Mouse (Mus musculus) skeletal muscle tissue, adult 2 months (tissue): ENCODE measurements at regions not wholly inside any gene's neighbourhood (a gene's known extent, or its start where the extent isn't known, plus 50 kb on each side); places are given as distances from the start of the nearest gene placed in this dataset.
A peak's percentile ranks its signal among the peaks of the same experiment; 100 is the strongest.

Experiments
- DNase-seq: peaks from one replicate; pipeline ENCODE4 v3.0.0-alpha.2; 2012; ENCODE audit warnings: low read depth, low spot score

DNA sequence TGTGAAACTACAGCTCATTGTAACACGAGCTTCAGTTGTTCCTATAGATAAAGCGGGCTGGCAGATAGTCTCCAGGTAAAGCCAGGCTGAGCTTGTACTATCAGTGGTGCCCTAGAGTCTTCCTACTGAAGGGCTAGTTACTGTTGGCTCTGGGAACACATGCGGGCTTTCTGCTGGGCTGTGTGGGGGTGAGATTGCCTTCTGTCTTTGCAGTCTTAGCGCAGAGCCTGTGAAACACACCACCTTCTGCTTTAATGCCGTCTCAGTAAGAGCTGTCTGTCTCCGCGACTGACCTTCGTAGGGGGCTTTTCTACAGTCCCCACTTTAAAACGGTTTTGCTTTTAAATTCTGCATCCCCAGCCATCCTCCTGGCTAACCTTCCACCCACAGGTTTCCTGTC is 76.7 kb downstream of the Trim29 start:
- no peak for DNase-seq

DNA sequence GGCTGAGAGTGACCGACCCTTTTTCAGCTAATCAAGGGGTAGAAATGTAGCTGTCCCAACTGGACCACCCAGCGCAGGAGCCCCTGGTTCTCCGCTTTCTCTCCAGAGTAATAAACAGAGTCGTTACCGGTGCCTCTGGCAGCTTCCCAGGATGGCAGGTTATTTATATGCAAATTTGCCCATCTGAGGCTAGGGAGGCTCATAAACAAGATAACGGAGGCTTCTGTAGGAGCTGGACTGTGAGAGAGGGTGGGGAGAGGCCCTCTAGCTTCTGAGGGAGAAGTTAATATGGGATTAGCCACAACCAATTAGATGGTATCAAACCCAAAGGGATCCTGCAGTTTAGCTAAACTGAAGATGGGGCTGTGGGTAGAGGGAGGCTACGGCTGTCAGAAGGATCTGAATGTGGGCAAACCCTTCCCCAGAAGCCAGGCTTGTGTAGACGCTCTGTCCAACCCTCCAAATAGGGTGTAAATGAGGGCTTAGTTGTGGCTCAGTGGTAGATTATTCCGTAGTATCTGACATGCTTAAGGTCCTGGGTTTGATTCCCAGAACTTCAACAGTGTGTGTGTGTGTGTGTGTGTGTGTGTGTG is 78.9 kb downstream of the Trim29 start:
- DNase-seq, result no peak

DNA sequence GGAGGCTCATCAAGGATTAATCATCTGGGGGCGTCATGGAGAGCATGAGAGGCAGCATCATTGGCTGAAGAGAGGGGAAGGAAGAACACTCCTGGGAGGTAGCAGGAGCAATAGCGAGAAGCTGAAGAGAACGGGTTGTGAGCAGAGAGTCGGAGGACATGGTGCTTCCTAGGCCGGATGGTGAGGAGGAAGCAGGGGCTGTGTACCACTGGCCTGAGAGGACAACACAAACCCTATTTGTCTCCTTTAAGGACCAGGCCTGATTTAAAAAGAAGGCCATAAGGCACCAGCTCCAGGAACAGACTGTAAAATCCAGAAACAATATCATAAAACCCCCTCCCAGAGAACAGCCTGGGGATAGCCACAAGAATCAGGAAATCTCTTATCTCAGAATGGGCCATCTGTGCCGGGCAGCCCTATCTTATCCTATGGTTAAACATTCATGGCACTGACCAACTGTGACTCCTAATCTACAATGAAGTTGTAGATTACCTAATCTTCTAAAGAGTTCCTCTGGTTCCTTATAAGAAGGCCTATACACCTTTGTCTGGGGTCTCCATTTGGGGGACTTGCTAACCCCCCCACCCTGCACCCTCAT is 81.9 kb downstream of the Trim29 start:
- DNase-seq, result no peak

DNA sequence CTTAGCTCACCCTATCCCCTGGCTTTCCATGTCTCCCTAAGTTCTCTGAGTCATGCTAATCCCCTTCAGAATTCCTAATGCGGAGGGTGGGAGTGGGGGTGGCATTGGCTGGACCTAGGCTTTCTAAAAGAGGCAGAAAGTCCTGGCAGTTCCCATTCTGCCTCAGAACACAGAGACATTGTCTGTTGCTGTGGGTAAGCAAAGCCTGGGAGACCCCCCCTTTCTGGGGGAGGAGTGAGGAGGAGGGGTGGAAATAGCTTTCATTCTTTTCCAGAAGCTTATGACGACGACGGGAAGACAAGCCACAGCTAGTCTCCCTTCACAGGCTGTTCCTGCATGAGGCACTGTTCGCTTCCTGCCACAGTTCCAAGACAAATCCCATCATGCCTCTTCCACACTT is 83.6 kb downstream of the Trim29 start:
- DNase-seq, result no peak

DNA sequence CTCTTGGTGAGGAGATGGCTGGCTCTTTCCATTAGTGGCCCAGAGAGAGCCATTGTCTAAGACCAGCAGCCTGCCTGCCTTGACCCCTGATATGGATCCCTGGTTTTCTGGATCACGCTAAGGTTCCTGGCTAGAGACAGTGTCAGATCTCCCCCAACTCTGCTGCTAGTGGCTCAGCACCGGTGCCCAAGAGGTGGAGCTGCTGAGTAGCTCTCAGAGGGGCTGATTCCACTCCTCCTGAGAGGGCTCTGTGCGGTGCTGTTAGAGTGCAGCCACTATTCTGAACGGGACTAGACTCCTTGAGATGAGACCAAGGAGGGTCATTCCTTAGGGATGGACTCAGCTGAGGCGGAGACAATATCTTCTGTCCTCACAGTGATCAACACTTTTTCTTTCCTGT is 84.6 kb downstream of the Trim29 start:
- no peak for DNase-seq

DNA sequence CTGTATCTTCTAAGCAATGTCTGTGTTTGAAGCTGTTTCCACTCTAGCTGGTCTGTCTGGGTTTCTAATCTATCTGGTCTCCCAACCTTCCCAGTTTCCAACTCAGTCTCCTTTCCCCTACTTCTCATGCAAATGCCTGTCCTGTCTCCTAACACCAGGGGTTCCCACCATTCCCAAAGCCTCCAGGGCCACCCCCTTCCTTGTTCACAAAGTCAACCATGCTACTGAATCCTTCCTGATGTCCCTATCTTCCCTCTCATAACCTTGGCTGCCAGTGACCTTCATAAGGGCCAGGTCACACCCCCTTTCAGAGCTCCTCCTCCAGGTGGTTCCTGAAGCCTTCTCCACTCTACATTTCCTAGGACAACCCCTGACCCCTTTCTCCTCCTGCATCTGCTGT is 85.9 kb downstream of the Trim29 start:
- DNase-seq, result no peak

DNA sequence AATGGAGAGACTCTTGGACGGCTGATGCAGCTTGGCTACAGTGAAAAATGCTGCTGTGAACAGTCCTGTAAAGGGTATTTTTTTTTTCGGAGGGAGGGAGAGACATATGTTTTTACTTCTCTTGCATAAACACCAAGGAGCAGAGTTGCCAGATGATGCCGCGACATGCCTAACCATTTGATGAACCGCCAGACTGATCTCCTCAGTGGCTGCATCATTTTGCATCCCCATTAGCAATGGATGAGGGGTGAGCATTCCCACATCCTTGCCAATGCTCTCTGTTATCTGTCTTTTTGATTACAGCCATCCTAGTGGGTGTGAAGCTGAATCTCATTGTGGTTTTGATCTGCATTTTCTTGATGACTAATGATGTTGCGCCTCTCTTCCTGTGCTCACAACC is 97.8 kb downstream of the Trim29 start:
- no peak for DNase-seq

DNA sequence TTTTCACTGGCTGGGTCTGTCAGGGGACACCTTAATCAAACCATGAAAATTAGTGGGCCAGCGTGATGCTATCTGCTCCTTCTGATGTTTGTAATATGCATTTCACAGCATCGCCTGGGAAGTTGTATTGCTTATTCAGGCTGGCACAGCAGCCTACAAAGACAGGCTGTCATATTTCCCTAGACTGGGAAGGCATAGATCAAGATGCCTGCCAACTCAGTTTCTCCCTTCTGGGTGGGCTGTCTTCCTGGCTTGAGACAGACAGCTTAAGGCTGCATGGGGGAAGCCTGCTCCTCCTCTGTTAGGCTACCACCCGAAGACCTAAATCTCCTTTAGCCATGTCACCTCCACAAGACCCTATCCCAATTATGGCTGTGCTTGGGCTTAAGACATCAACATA is 101.8 kb downstream of the Trim29 start:
- DNase-seq, result no peak

DNA sequence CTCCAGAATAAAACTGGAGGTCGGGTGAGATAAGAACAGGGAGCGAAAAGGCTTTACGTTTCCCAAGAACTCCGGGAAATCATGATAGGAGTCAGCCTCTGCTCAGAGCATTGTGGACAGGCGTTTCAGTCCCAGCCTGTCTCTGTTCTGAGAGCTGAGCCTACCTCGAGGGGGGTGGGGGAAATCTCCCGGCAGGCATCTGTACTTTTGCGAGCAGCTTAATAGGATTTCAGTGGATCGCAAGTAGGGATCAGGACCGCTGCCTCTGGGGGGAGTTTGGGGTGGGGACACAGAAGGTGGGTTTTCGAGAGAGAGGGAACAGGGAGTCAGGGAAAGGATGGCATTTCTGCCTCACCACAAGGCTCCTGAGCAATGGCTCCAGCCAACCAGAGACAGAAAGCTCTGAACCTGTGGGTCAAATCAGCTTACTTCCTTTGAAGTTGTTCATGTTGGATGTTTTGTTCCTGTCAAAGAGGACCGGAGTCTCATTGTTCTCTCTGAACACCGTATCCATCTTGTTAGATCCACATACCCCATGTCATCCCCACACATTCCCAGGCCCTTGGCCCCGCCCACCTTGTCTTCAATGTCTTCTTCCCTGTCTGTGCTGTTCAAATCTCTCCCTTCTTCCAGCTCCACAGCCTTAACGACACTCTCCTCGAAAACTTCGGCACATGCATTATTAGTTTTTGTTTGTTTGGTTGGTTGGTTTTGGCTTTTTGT is 109.5 kb downstream of the Trim29 start:
- no peak for DNase-seq

DNA sequence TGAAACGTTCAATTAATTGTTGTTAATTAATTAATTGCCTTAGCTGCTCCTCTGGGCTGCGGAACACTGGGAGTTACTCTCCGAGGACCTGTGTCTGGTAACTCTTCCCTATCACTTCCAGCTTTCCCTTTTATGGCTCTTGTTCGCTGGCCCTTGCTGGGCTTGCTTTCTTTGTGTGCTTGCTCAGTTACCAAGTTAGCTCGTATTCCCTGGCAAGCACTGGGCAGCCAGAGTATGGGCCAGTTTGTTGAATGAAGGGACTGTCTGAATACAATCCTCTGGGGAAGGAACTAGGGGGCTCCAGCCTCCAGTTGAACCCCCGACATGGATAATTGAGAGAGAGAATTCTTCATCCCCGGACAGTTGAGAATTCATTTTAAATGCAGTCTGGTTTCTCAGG is 116.4 kb downstream of the Trim29 start:
- DNase-seq, result no peak

DNA sequence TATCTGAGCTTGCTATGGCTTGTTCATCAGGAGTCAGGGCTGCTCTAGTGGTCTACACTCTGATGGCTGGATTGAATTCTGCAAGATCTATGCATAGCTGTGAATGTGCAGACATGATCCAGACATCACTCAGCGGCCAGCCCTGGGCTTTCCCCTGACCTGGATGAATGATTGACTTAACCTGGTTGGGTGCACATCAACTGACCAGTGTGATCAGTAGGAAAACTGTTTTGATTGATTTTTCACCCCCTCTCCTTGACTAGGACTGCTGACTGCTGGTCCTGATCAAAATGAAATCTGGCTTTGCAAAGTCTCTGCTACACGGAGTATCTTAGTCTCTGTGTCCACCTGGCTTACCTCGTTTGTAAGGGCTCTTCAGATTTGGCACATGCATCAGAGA is 123.3 kb downstream of the Trim29 start:
- no peak for DNase-seq

DNA sequence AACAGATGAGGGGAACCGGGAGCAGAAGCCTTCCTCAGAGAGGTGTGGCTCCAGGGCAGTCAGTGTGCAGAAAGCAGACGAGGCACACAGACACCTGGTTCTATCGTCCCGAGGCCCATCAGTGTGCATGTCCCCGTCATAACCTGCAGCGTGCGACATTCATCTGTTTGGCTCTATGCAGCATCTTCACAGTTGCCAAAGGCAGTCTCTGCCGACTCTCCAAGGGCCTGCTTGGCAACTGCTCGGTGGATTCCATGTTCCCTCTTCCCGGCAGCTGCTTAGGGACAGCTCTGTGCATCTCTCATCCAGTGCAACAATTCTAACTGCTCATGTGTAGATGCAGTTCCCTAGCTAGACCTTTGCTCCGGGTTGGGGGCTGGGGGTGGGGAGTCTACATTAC is 127.8 kb downstream of the Trim29 start:
- peak; percentile 18 for DNase-seq

DNA sequence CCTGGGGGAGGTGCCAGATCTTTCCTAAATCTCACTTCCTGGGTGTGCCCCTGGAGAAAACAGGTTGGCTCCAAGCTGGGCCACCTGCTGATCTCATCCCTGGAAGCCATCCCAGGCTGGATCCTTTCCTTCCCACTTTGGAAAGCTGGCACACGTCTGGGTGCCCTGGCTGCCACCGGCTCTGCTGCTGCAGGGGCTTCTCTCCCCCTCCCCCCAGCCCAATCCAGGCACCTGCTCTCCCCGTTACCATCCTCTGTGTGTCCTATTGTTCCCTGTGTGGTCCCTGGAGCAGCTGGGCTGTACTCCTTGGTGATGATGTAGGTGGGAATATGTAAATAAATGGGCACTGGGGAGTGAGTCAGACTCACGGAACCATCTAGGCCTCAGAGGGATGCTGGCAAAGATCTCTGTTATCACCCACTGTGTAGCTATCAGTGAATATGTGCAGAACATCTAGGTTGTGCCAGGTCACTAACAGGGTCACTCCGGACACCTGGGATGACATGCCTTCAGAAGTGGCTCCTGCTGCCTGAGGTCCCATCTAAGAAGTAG is 130.4 kb downstream of the Trim29 start:
- DNase-seq, result no peak

DNA sequence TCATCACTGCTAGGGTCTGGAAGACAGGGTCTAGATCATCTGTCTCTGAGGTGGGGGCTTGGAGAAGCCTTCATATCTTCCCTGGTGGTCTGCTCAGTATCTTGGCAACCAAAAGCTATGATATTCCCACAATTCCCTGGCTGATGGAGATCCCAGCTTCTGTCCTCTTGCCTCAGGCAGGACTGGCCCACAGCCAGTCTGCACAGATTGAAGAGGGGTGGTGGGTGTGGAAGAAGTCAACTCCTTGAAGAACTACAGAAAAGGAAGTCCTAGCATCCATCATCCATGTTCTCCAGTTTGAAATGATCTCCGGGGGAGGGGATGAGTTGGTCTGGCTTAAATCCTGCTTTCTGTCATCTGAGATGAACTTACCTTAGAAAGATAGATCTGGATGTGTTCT is 134.8 kb downstream of the Trim29 start:
- no peak for DNase-seq

DNA sequence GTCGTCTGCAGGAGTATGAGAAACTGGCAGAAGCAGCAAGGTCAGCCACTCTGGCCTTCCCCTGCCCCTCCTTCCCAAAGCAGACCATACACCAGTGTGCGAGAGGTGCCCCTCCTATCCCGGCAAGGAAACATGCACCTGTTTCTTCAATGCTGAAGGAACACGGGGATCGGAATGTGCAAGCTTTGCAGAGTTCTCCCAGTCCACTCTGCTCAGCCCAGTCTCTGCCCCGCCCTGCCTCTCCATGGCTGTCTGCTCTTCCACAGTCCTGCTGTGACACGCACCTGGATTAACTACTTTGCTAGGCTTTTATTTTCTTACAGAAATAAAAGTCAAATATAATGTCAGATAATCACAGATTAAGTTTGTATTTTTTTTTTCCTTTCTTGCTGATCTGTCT is 136.7 kb downstream of the Trim29 start:
- no peak for DNase-seq

DNA sequence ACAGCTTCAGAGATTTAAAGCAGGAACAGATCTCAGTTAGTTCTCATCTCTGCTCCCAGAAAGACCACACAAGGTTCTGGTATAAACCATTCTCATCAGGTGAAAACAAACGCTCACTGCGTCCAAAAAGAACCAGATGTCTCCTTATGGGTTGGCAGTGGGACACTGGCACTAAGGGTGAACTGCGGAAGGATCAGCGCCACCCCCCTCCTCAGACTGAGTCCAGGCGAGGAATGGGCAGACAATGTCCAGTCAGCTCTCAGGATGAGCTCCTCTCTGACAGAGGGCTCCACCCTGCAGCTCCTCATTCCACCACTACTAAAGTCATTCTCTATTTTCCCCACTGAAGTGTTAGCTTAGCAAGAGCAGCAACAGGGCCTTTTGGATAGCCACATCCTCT is 138.3 kb downstream of the Trim29 start:
- no peak for DNase-seq

DNA sequence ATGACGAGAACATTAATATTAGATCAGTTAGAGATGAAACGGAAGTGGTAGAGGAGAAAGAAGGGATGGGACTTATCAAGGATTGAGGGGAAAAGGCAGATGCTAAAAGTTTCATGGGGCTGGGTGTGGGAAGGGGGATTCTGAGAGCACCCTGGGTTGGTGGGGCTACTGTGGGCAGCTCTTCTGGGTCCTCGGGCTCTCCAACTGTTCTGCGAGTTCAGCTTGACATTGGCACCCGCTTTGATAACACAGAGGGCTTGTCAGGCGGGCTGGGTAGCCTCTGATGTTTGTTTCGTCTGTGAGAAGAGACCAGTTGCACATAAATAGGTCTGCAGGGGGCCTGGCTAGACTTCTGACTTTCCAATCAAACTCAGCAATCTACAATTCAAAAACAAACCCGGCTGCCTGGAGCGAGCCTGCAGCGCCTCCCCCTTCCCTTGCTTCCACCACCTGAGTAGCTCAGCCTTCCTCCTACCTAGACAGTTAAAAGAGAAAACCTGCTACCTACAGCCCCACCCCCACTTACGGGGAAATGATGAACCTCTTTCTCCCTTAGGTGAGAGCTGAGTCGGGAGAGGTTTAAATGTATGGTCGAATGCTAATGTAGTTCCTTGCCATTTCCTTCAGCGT is 143.4 kb downstream of the Trim29 start:
- no peak for DNase-seq

DNA sequence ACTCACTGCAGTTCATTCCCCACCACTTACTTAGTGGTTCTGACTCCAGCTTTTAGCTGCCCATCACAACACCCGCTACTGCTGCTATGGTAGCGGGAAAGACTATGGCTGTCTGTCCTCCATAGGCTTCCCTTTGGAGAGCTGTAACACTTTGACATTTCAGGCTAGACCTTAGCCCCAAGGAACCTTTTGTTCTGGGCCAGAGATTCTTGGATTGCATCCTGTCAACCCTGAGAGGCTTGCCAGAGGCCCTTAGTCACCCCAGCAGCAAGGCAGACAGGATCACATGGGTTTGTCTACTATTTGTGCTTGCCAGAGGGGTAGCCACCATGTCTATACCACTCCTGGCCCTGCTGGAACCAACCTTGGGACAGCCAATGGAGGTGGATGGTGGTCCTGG is 147.1 kb downstream of the Trim29 start:
- DNase-seq, result peak; percentile 34

DNA sequence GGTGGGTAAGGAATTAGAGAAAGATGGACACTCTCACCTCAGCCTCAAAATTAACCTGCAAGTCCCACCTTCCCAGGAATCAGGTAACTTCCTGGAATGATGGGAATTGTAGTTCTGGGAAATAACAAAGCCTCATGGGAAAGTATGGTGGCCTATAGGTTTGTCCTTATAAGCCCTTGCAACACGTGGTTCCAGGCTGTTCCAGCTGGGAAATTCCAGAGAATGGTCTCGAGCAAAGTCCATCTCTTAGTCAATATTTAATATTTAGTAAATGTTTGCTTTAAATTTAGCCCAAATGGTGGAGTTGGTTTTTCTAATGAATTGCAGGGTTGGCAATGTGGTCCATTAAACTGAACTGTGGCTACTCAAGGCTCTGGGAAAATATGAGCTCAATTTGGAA is 150.5 kb downstream of the Trim29 start:
- DNase-seq, result no peak

DNA sequence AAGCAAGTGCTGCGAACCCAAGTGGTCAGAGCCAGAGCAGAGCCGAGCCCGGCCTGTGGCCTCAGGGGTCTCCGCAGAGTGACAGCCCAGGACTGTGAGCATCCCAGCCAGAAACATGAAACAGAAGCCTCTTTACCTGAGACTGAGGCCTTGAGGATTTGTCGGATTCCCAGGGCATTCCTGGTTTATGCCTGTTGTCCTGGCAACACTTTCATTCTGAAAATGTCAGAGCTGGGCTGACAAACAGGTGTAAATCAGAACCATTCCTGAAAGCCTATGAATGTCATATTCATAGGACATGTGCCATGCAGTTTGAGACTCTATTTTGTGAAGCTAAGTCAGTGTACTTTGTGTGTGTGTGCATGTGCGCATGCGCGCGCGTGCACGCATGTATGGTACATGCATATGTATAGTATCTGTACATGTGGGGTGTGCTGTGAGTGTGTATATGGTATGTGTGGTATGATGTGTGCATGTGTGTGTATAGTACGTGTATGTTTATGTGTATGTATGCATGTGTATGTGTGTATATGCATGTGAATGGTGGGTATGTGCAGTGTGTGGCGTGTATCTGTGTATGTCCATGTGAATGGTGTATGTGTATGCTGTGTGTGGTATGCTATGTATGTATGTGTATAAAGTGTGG is 152.9 kb downstream of the Trim29 start:
- no peak for DNase-seq

DNA sequence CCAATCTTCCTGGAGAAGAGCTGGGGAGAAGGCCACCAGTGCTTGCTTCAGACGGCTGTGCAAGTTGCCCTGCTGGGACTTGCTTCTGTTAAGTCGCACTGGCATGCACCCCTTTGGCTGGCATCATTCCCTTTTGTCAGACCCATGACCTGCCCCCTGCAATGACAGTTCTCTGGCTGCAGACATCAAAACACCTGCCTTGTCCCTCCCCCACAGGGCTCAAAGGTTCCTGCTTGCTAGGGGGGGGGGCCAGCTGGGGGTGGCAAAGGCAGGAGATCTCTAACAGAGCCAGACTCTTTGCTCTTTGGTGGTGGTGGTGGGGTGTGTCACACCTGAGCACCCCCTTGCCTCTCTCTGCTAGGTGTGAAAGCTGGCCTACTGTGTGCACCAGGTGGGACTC is 154.5 kb downstream of the Trim29 start:
- DNase-seq, result no peak

DNA sequence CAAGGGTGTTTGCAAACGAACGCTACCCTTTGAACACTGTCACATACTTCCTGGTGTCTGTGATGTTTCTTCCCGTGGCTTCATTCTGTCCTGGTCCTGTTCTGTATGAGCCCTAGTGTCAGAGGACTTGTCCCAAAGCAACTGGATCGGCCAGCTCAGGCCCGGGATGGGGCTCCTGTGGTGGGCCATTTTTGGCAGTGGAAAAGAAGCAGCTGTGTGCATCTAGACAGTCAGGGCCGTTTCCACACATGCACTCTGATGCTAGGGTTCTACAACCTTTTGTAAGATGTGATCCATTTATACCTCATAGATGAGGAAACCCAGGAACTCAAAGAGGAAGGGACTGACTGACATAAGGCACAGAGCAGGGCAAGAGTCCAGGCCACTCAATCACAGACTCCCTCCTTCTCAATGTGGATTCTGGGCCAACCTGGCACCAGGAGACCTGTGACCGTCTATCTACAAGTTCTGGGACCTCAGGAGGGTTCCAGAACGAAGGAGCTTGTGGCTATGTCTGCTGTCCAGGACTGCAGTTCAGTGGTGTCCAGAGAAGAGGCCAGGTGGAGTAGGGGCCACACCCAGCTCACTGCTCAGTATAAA is 155.2 kb downstream of the Trim29 start:
- no peak for DNase-seq
